Mouse (Mus musculus): ENCODE data around the gene Ywhag. TPM values are rescaled to one million over a fixed set of nuclear protein-coding genes. Genes with fewer than 3 reads are reported as not detected.
A peak's percentile ranks its signal among the peaks of the same experiment; 100 is the strongest.

Ywhag gene
- polyA plus RNA-seq, 1 experiment from 2014 or later = 859 TPM

DNA sequence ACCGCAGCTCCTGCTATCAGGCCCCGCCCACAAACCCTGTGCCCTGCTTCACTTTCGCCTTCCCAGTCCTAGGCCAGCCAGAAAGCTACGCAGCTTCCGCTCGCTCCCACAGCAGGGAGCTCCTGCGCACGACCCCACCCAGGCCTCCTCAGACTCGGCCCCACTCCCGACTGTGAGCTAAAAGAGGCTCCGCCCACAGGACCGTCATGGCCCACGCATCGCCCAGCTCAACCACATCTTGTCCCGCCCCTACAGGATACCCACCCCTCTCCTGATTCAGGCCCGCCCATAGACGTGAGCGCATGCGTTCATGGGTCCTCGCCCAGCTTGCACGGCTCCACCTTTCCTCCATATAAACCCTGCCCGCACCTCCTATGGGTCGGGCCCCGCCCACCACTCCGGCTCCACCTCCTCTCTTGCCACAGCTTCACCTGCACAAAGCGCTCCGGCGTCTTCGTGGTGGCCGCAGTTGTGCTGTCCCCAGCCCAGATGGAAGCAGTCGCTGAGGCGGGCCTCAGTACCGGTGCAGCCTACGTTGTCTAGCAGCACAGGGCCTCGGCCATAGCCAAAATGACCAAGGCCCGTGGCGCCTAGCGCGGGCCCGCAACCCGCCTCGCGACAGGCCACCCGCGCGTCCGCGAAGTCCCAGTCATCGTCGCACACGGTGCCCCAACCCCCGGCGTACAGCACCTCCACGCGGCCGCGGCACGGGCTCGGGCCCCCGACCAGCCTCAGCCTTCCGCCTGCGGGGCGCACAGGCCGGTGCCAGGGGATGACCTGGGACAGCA, 28.3 kb upstream of the Ywhag start:
- ATAC-seq (ENCODE audit: low FRiP score, low read depth) = peak; percentile 97
- under 1% methylated on average over 63 of the region's 64 CpGs for WGBS
- H3K4me1 ChIP-seq (replicated peaks) = peaks cover 21% of the 10 kb centered on the region

GRCm38 (mm10) chr5:135962125-135962491, 27.7 kb upstream of the Ywhag start:
- no peaks in the 10 kb centered on the region for H3K27me3 ChIP-seq
- WGBS = under 1% methylated on average over 11 of the region's 11 CpGs
- no peaks in the 10 kb centered on the region for H3K36me3 ChIP-seq
- no peak for ATAC-seq (ENCODE audit: low FRiP score, low read depth)
- H3K27ac ChIP-seq (replicated peaks) = peak overlapping the region; percentile 98
- peaks cover 22% of the 10 kb centered on the region for H3K4me1 ChIP-seq (replicated peaks)
- H3K4me3 ChIP-seq = peak overlapping the region; percentile 66
- H3K4me2 ChIP-seq = peak overlapping the region; percentile 99
- no peaks in the 10 kb centered on the region for H3K9me3 ChIP-seq
- peak overlapping the region; percentile 47 for H3K9ac ChIP-seq

More for the DNA sequence above, 28.3 kb upstream of the Ywhag start:
- peak overlapping the region; percentile 66 for H3K4me3 ChIP-seq
- peak overlapping the region; percentile 98 for H3K27ac ChIP-seq (replicated peaks)
- no peaks in the 10 kb centered on the region for H3K27me3 ChIP-seq
- peak overlapping the region; percentile 99 for H3K4me2 ChIP-seq
- peak overlapping the region; percentile 78 for H3K9ac ChIP-seq
- H3K9me3 ChIP-seq = no peaks in the 10 kb centered on the region
- no peaks in the 10 kb centered on the region for H3K36me3 ChIP-seq

GRCm38 (mm10) chr5:135960909-135961635, 26.7 kb upstream of the Ywhag start:
- Histone ChIP-seq H3K9me3 (no peaks in the 10 kb centered on the region), H3K36me3 (no peaks in the 10 kb centered on the region), H3K4me2 (0 out of 2 replicates have a peak overlapping the region, but pooled peaks have one; percentile 99), H3K4me3 (no peak overlapping the region), H3K27me3 (no peaks in the 10 kb centered on the region), H3K4me1 (replicated peaks) (peaks cover 25% of the 10 kb centered on the region), H3K9ac (no peak overlapping the region), H3K27ac (replicated peaks) (peak overlapping the region; percentile 98; the same call in 1 of the 2 replicates)
- ATAC-seq (ENCODE audit: low FRiP score, low read depth) = no peak
- WGBS = 95% methylated on average over 15 of the region's 15 CpGs

DNA sequence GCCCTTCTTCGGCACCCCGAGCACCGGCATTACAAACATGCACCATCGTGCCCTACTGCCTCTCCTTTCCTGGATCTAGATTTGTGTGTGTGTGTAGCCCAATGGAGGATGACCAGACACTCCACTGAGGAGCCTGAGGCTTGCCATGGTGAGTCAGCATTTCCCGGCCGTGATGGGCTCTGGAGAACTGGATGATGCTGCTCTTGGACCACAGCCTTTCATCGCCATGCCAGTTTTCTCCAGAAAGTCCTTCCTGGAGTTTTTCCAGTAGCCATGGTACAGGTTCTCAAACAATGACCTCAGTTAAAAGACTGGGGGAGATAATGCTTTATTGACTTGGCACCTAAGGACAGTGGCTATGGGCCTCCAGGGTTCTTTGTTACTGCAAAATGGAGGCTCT, 25.5 kb upstream of the Ywhag start:
- Histone ChIP-seq H3K27ac (replicated peaks) (no peak overlapping the region), H3K36me3 (no peaks in the 10 kb centered on the region), H3K4me1 (replicated peaks) (peaks cover 19% of the 10 kb centered on the region), H3K4me2 (no peak overlapping the region), H3K27me3 (no peaks in the 10 kb centered on the region), H3K9ac (no peak overlapping the region), H3K9me3 (no peaks in the 10 kb centered on the region), H3K4me3 (no peak overlapping the region)
- ATAC-seq (ENCODE audit: low FRiP score, low read depth) = no peak
- WGBS = 93% methylated on average over 7 of the region's 7 CpGs

DNA sequence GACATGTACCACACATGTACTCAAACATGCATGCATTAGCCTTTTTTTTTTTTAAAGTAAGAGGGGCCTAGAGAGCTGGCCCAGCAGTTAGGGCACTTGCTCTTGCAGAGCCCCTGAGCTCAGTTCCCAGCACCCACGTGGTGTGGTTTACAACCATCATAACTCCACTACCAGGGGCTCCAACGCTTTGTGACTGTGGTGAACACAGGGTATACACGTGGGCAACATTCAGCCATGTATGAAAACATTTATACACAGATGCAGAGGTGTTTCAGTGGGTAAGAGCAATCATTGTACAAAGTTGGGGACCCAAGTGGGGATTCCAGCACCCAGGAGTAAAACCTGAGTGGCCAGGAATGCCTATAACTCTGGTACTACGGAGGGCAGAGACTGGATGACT, 24.0 kb upstream of the Ywhag start:
- H3K36me3 ChIP-seq = no peaks in the 10 kb centered on the region
- H3K27ac ChIP-seq (replicated peaks) = peak overlapping the region; percentile 81; the same call in 1 of the 2 replicates
- 85% methylated on average over 4 of the region's 4 CpGs for WGBS
- no peaks in the 10 kb centered on the region for H3K9me3 ChIP-seq
- H3K9ac ChIP-seq = no peak overlapping the region
- H3K4me1 ChIP-seq (replicated peaks) = peaks cover 17% of the 10 kb centered on the region
- H3K27me3 ChIP-seq = no peaks in the 10 kb centered on the region
- peak overlapping the region; percentile 57; the same call in 1 of the 2 replicates for H3K4me2 ChIP-seq
- ATAC-seq (ENCODE audit: low FRiP score, low read depth) = no peak
- H3K4me3 ChIP-seq = no peak overlapping the region

- Histone ChIP-seq H3K9ac (peak overlapping the region; percentile 29; the same call in 1 of the 2 replicates), H3K9me3 (no peaks in the 10 kb centered on the region), H3K27ac (replicated peaks) (peak overlapping the region; percentile 81)
These were observed 23.0 kb upstream of the Ywhag start for GRCm38 (mm10) chr5:135957207-135957974.

GRCm38 (mm10) chr5:135956300-135957206, 22.1 kb upstream of the Ywhag start:
- Histone ChIP-seq H3K9me3 (no peaks in the 10 kb centered on the region), H3K4me2 (peak overlapping the region; percentile 57), H3K4me1 (replicated peaks) (peaks cover 6% of the 10 kb centered on the region), H3K9ac (0 out of 2 replicates have a peak overlapping the region, but pooled peaks have one; percentile 29), H3K36me3 (no peaks in the 10 kb centered on the region), H3K27ac (replicated peaks) (peak overlapping the region; percentile 81), H3K4me3 (peak overlapping the region; percentile 34), H3K27me3 (no peaks in the 10 kb centered on the region)
- no peak for ATAC-seq (ENCODE audit: low FRiP score, low read depth)
- 82% methylated on average over 9 of the region's 9 CpGs for WGBS

More at GRCm38 (mm10) chr5:135957207-135957974, 23.0 kb upstream of the Ywhag start:
- ATAC-seq (ENCODE audit: low FRiP score, low read depth) = peak; percentile 80
- WGBS = 7% methylated on average over 28 of the region's 28 CpGs
- H3K4me2 ChIP-seq = peak overlapping the region; percentile 57
- peaks cover 12% of the 10 kb centered on the region for H3K4me1 ChIP-seq (replicated peaks)
- H3K36me3 ChIP-seq = no peaks in the 10 kb centered on the region
- H3K4me3 ChIP-seq = peak overlapping the region; percentile 34
- H3K27me3 ChIP-seq = no peaks in the 10 kb centered on the region

GRCm38 (mm10) chr5:135952830-135953229, 18.4 kb upstream of the Ywhag start:
- no peak overlapping the region for H3K27ac ChIP-seq (replicated peaks)
- ATAC-seq (ENCODE audit: low FRiP score, low read depth) = no peak
- H3K9me3 ChIP-seq = no peaks in the 10 kb centered on the region
- H3K9ac ChIP-seq = no peak overlapping the region
- no peak overlapping the region for H3K4me2 ChIP-seq
- no peaks in the 10 kb centered on the region for H3K27me3 ChIP-seq
- H3K4me1 ChIP-seq (replicated peaks) = peaks cover 5% of the 10 kb centered on the region; the same call in 1 of the 2 replicates
- H3K4me3 ChIP-seq = no peak overlapping the region
- WGBS = 90% methylated on average over 2 of the region's 2 CpGs
- no peaks in the 10 kb centered on the region for H3K36me3 ChIP-seq

GRCm38 (mm10) chr5:135951660-135952059, 17.2 kb upstream of the Ywhag start:
- WGBS = 95% methylated on average over 2 of the region's 2 CpGs

DNA sequence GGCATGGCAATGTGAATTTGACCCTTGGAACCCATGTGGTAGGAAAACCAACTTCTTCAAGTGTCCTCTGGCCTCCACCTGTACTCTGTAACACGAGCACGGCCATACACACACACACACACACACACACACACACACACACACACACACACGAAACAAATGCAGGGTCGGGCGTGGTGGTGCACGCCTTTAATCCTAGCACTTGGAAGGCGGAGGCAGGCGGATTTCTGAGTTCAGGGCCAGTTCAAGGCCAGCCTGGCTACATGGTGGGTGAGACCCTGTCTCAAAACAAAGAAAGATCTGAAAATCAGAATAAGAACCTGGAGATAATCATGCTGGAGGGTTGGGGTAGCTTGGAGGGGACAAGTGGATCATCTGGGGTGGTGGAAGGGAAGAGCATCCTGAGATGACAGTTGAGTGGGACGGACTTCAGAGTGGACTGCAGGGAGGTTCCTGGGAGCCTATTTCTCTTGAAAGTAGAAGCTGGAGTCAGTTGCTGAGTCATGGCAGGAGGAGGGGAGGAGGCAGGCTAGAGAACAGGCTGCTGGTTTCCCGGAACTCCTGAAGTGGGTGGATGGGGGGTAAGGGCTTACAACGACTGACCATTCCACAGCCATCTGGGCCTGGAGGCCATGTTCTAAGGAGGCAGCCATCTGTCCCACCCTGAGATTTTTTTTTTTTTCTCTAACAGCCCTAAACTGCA, 16.4 kb upstream of the Ywhag start:
- ATAC-seq (ENCODE audit: low FRiP score, low read depth) = no peak
- no peak overlapping the region for H3K4me3 ChIP-seq
- no peaks in the 10 kb centered on the region for H3K36me3 ChIP-seq
- no peak overlapping the region for H3K27ac ChIP-seq (replicated peaks)
- H3K27me3 ChIP-seq = no peaks in the 10 kb centered on the region
- H3K9ac ChIP-seq = no peak overlapping the region
- peaks cover 3% of the 10 kb centered on the region for H3K4me1 ChIP-seq (replicated peaks)
- H3K9me3 ChIP-seq = no peaks in the 10 kb centered on the region
- H3K4me2 ChIP-seq = no peak overlapping the region
- 88% methylated on average over 11 of the region's 11 CpGs for WGBS

More at GRCm38 (mm10) chr5:135951660-135952059, 17.2 kb upstream of the Ywhag start:
- no peaks in the 10 kb centered on the region for H3K36me3 ChIP-seq
- no peaks in the 10 kb centered on the region for H3K9me3 ChIP-seq
- no peak overlapping the region for H3K27ac ChIP-seq (replicated peaks)
- no peak for ATAC-seq (ENCODE audit: low FRiP score, low read depth)
- H3K4me1 ChIP-seq (replicated peaks) = no peaks in the 10 kb centered on the region
- H3K9ac ChIP-seq = no peak overlapping the region
- no peak overlapping the region for H3K4me2 ChIP-seq
- no peak overlapping the region for H3K4me3 ChIP-seq
- H3K27me3 ChIP-seq = no peaks in the 10 kb centered on the region

Measured in hindbrain, embryonic 15.5 days (tissue).